Mouse (Mus musculus) small intestine, adult 2 months (tissue): Measurements from ENCODE around the gene Gtpbp4. TPM values are rescaled to one million over a fixed set of nuclear protein-coding genes. Genes with fewer than 3 reads are reported as not detected.

Source experiments
- H3K27ac ChIP-seq: fragments of 200-500 bp; 2 replicates; pipeline ENCODE4 v1.5.1; 2012; ENCODE audit warnings: low read depth, low read length, control low read depth, inconsistent platforms; ENCODE audit not compliant: insufficient read depth
- H3K27me3 ChIP-seq: fragments of 200-500 bp; 2 replicates; pipeline ENCODE4 v1.6.1; 2012; ENCODE audit warnings: mild to moderate bottlenecking, moderate library complexity, low read length, inconsistent platforms; ENCODE audit not compliant: control insufficient read depth, insufficient read depth
- H3K36me3 ChIP-seq: fragments of 200-500 bp; 2 replicates; pipeline ENCODE4 v1.6.1; 2012; ENCODE audit warnings: mild to moderate bottlenecking, low read length, control low read depth, inconsistent platforms; ENCODE audit not compliant: control insufficient read depth, insufficient read depth
- H3K4me1 ChIP-seq: fragments of 200-500 bp; 2 replicates; pipeline ENCODE4 v1.6.1; 2012; ENCODE audit warnings: low read length, inconsistent platforms, mixed read lengths; ENCODE audit not compliant: control insufficient read depth, insufficient read depth, insufficient read length
- H3K4me3 ChIP-seq: fragments of 200-500 bp; 2 replicates; pipeline ENCODE4 v1.5.1; 2012; ENCODE audit warnings: low read depth, mild to moderate bottlenecking, control low read depth, inconsistent platforms, low read length, moderate library complexity
- CTCF ChIP-seq: fragments of 200-500 bp; IDR thresholded peaks from 2 replicates; pipeline ENCODE4 v1.5.1; 2012; ENCODE audit warnings: low read depth, mild to moderate bottlenecking, control low read depth, inconsistent platforms, low read length, moderate library complexity, mixed read lengths; ENCODE audit not compliant: insufficient replicate concordance, insufficient read length; ENCODE audit errors: extremely low read depth
- POLR2A ChIP-seq: fragments of 200-500 bp; IDR thresholded peaks from 2 replicates; pipeline ENCODE4 v1.6.1; 2012; ENCODE audit warnings: low read depth, mild to moderate bottlenecking, control low read depth, inconsistent platforms, low read length, moderate library complexity
- WGBS: fragments of 180-500 bp; shearing (Covaris S2); methylation state at CpG from one replicate; pipeline ENCODE4 v1.1.7; 2018; 5-methylcytosine and 5-hydroxymethylcytosine counted together
- polyA plus RNA-seq: library from polyadenylated mRNA; depleted of rRNA; stranded (reverse); fragments of >200 nt; gene quantifications from 2 replicates; pipeline ENCODE4 v1.2.3, GENCODE M21; 2012; rRNA removed

Gene Gtpbp4
- 0.71 and 1.2 TPM in 2 replicates for polyA plus RNA-seq

GRCm38 (mm10) chr13:8995990-8996786 lies at the start of gene Gtpbp4:
TSS of gene Gtpbp4 (minus strand) at chr13:8996083.
- no peaks in the 10 kb centered on the region for H3K27me3 ChIP-seq
- peak; percentile 79 for TF ChIP-seq POLR2A
- TF ChIP-seq CTCF, result peak; percentile 57; the same call in 1 of the 2 replicates
- H3K27ac ChIP-seq, result peak within 1 kb of the TSS; percentile 81
- H3K36me3 ChIP-seq, result peaks cover 4% of the 10 kb centered on the region; the same call in 1 of the 2 replicates
- H3K4me1 ChIP-seq, result 0 out of 2 replicates have a peak, but pooled peaks cover 3% of the 10 kb centered on the region
- peak within 1 kb of the TSS; percentile 84 for H3K4me3 ChIP-seq
- WGBS, result 1% methylated on average over 51 of the region's 51 CpGs

- no peaks in the 10 kb centered on the region for H3K36me3 ChIP-seq
- WGBS, result 94% methylated on average over 1 of the region's 1 CpGs
- no peaks in the 10 kb centered on the region for H3K27me3 ChIP-seq
- no peaks in the 10 kb centered on the region for H3K4me1 ChIP-seq
- no peak for TF ChIP-seq POLR2A
- no peak for TF ChIP-seq CTCF
- no peak overlapping the region for H3K4me3 ChIP-seq
- no peak overlapping the region for H3K27ac ChIP-seq
Observed at GRCm38 (mm10) chr13:9044731-9045130, 48.8 kb upstream of the Gtpbp4 start.

GRCm38 (mm10) chr13:9043289-9044049 lies 47.6 kb upstream of the Gtpbp4 start:
- no peaks in the 10 kb centered on the region for H3K27me3 ChIP-seq
- H3K4me1 ChIP-seq, result no peaks in the 10 kb centered on the region
- 40% methylated on average over 3 of the region's 3 CpGs for WGBS
- no peaks in the 10 kb centered on the region for H3K36me3 ChIP-seq
- no peak overlapping the region for H3K27ac ChIP-seq
- no peak for TF ChIP-seq POLR2A
- no peak for TF ChIP-seq CTCF
- no peak overlapping the region for H3K4me3 ChIP-seq

GRCm38 (mm10) chr13:9040626-9041025 lies 44.7 kb upstream of the Gtpbp4 start:
- no peak for TF ChIP-seq POLR2A
- no peak for TF ChIP-seq CTCF
- H3K27ac ChIP-seq, result no peak overlapping the region
- H3K27me3 ChIP-seq, result no peaks in the 10 kb centered on the region
- 87% methylated on average over 1 of the region's 1 CpGs for WGBS
- H3K36me3 ChIP-seq, result no peaks in the 10 kb centered on the region
- H3K4me1 ChIP-seq, result no peaks in the 10 kb centered on the region
- no peak overlapping the region for H3K4me3 ChIP-seq

GRCm38 (mm10) chr13:9031996-9032661 lies 36.2 kb upstream of the Gtpbp4 start:
- Histone ChIP-seq H3K4me3 (no peak overlapping the region), H3K36me3 (no peaks in the 10 kb centered on the region), H3K27me3 (no peaks in the 10 kb centered on the region), H3K27ac (no peak overlapping the region), H3K4me1 (no peaks in the 10 kb centered on the region)
- TF ChIP-seq POLR2A (no peak), CTCF (no peak)
- WGBS, result 92% methylated on average over 8 of the region's 8 CpGs

GRCm38 (mm10) chr13:9030364-9030763 lies 34.5 kb upstream of the Gtpbp4 start:
- no peak for TF ChIP-seq CTCF
- TF ChIP-seq POLR2A, result no peak
- Histone ChIP-seq H3K27ac (no peak overlapping the region), H3K36me3 (no peaks in the 10 kb centered on the region), H3K27me3 (no peaks in the 10 kb centered on the region), H3K4me3 (no peak overlapping the region), H3K4me1 (no peaks in the 10 kb centered on the region)
- 83% methylated on average over 4 of the region's 4 CpGs for WGBS

- peaks cover 7% of the 10 kb centered on the region; the same call in 1 of the 2 replicates for H3K4me1 ChIP-seq
- no peaks in the 10 kb centered on the region for H3K36me3 ChIP-seq
- H3K27me3 ChIP-seq, result no peaks in the 10 kb centered on the region
- H3K4me3 ChIP-seq, result no peak overlapping the region
- no peak for TF ChIP-seq CTCF
- TF ChIP-seq POLR2A, result no peak
- 59% methylated on average over 1 of the region's 1 CpGs for WGBS
- no peak overlapping the region for H3K27ac ChIP-seq
Observed at GRCm38 (mm10) chr13:9027251-9027650, 31.4 kb upstream of the Gtpbp4 start.
